Mouse (Mus musculus) urinary bladder, postnatal 4 days (tissue): Measurements from ENCODE around the gene Ube2i.
"Not testable (repeated sequence)": the region's sequence is repeated elsewhere in the genome, so short reads cannot be mapped to it uniquely, and the experiment has no call there.

Experiments used
- DNase-seq, 2 experiments: peaks; one replicate each; pipeline ENCODE4 v3.0.0; 2021 to 2022; ENCODE audit warnings: low spot score in 2 of 2

The Ube2i gene

DNA sequence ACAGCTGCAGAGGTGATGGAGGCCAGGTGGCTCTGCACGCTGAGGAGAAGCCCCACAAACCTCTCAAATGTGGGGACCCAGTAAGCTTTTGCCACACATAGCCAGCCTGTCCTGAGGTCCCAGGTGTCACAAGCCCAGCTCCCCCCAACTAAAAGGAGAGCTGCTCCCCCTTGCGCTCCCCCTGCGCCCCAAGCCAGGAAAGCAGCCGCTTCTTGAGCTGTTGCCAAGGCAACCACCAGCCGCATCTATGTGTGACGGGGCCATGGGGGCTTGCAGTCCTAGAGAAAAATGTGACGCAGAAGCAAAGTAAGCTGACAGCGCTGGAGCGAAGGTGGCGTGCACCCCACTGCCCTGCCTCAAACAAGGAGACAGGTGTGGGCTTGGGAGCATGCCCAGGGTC, 20.7 kb downstream of the Ube2i start:
- DNase-seq = no peak

DNA sequence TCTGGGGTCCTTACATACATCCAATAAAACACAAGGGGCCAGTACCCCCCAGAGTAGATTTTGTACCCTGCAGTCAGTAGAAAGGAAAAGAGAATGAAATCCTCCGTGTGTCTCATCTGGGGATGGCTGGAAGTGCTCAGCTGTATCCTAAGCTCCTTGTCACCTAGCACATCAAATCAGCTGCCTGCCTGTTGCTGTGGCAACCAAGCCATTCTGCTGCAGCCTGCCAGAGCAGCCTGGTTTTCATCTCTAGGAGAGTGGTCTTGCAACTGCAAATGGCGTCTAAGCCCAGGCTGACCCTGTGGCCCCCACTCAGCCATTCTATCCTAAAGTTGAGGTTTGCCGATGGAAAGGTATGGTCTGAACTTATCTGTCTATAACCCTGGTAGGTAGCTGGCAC, 21.8 kb downstream of the Ube2i start:
- DNase-seq = no peak

DNA sequence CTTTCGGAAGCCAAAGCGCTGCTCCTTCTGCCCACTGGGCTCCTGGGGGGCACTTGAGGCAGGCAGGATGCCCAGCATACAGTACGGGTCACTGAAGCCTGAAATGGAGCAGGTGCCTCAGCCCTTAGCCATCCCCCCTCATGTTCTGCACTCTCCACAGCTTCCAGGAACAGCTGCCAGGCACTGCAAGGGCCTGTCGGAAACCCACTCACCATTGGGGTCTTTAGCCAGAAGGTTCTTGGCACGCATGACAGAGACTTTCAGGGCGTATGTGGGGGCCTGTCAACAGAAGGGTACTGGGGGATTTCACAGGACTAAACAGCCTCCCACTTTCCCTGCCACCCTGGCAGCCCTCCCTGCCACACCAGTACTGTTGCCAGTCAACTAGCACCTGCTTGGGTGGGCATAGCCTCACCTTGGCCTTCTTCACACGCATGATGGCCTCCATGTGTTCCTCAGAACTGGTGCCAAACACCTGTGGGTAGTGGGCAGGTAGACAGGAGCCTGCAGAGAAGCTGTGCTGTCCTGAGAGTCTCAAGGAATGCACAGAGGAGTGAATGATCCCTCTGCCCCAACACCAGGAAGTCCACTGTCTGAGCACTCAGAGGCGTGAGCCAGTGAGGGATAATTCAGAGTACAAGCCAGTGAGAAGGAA, 24.1 kb downstream of the Ube2i start:
- DNase-seq = no peak

DNA sequence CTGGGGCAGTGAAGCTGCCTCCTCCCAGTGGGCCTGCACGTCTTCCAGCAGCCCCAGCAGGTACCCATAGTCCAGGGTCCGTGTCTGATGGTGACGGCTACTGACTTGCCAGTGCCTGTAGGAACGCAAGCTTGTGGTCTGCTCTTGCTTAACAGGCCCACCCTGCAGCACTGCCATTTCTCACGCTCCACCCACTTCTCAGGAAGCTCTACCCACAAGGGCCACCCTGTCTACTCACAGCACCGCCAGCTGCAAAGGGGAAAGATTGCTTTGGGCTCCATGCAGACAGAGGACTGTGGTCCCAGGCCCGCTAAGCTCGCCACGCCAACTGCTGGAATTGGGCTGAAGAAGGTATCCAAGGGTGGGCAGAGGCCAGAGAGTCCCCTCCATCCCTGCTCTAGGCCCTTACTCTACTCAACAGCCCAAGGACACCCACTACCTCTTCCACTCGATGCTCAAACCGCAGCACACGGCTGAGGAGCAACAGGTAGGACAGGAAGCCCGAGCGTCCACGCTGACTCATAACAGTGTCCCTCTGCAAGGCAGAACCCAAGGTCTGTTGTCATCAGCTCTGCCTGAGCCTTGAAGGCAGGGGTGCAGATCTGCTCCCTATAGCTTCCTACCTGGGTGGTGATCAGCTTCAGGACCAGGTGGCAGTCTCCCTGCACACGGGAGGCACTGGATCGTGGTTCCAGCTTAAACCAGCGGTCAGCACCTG, 26.2 kb downstream of the Ube2i start:
- DNase-seq = no peak

DNA sequence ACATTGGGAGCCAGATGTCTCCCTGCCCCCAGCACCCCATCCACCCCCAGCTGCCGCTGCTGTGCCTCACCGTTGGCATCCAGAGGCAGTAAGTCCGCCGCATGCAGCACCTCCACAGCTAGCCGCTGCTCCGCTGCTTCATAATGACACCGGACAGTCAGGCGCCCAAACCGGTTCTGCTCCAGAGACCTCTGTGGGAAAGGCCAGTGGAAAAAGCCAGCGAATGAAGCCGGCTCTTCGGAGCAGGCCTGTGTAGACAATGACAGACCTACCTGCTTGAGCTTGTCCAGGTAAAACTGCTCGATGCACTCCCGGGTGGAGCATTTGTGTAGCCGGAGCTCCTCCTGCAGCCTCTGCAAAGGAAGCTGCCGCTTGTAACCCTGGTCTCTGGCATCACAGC, 30.2 kb downstream of the Ube2i start:
- peak in 1 of 2 experiments; percentile 47 for DNase-seq

DNA sequence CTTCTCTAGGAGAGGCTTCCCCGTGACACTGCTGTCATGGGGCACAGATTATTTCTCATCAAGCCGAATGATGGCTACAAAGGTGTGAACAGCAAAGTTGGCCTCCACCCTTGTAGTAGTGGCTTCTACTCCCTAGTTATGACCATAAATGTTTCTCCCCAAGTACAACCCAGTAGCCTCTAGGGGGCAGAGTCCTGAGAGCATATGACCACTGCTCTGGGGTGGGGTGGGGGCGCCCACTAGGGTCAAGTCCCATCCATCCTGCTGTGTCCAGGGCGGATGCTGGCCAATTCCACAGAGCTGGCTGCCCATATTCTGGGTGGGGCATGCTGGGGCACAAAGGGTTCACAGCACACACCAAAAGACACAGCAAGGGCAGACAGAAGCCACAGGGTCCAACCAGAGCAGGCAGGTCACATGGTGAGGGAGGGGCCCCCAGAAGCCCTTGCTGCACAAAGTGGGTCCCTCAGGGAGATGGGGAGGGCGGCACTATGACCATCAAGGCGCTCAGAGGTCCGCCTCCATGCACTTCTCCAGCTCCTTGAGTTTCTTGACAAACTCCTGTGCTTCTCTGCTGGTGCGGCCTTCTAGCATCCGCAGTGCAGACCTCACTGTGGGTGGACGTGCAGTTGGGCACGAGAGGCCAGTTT, 31.2 kb downstream of the Ube2i start:
- DNase-seq = no peak

DNA sequence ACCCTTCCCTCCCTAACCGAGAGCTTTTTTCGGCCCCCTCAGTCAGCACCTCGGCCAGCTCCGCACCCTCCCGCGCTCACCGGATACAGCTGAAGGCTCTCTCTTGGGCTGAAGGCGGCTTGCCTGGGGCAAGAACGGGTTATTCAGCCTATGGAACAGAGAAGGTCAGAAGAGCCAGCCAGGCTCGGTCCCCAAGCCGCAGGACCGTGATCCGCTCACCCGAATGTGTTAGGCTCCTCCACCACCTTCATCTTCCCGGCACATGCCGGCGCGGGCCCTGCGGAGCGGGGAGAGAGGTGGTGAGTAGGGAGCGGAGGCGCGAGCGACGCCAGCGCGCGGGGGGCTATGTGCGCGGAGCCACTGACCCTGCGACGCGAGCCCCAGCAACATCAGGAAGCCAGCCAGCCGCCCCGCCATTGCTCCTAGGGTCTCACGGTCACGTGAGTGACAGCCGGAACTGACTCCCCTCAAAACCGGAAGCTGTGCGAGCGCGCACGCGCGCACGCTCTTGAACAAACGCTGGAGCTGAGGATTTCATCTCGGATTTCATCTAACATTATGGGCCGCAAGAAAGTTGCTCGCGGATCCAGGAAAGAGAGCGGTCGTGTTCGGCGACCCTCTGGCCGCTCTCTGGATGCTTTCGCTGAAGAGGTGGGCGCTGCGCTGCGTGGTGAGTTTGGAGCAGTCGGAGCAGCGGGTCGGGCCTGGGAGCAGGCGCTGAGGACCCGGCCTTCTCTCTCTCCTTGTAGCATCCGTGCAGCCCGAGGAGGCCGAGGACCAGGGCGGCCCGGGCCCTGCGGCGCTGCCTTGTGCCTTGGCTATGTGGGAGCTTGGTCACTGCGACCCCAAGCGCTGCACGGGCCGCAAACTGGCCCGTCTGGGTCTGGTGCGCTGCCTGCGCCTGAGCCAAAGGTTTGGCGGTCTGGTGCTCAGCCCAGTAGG, 34.5 kb downstream of the Ube2i start, which contains the start of the genes Gnptg and Tsr3:
Gnptg (minus strand) TSS at position 430 of the 942 bp plus-strand sequence.
Tsr3 (plus strand) TSS at position 476 of the 942 bp plus-strand sequence.
- DNase-seq = peak; percentile 78 to 88

DNA sequence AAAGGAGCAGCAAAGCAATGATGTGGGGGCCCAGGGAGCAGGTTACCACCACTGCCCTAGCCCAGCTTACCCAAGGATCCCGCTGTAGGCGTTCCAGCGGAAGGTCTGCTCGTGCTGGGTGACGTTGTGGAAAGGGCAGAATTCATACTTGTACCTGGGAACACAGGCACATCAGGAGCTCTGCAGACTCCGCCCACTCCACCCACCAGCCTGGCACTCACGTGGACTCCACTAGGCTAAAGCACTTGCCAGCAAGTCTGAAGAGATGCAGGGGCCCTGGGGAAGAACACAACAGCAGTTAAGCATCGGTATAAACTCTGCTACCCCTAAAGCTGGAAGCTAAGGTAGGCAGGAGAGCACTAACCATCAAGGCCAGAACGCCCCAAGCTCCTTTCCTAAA, 38.8 kb downstream of the Ube2i start:
- no peak for DNase-seq

DNA sequence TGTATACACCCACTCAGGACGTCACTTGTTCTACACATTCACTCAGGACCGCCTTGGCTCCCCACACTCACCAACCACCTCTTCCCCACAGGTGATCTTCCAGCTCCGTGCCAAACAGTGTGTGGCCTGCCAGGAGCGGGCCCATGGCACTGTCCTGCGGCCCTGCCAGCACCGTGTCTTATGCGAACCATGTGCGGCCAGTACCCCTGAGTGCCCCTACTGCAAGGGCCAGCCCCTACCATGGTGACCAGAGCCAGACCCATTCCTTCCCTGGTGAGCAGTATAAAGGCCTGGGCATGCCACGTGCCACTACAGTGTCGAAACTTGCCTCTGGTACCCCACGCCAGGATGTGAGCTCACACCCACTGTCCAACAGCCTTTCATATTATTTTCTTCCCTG, 42.8 kb downstream of the Ube2i start:
- DNase-seq = not testable (repeated sequence)

DNA sequence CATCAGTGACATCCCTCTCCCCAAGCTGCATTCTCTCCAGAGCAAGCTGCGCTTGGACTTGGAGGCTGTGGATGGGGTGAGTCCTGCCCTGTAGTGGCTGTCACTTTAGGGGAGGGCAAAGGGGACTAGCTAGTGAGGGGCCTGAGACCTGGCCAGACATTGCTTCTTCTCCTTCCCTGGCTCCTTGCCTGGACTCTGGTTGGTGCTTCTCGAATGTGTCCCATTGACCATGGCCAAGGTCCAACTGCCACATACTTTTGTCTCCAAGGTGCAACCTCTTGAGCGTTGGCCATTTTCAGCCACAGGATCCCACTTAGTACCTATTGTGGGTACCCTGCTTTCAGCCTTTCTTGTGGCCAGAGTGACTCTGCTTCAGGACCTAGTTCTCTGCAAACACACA, 43.7 kb downstream of the Ube2i start:
- no peak for DNase-seq

DNA sequence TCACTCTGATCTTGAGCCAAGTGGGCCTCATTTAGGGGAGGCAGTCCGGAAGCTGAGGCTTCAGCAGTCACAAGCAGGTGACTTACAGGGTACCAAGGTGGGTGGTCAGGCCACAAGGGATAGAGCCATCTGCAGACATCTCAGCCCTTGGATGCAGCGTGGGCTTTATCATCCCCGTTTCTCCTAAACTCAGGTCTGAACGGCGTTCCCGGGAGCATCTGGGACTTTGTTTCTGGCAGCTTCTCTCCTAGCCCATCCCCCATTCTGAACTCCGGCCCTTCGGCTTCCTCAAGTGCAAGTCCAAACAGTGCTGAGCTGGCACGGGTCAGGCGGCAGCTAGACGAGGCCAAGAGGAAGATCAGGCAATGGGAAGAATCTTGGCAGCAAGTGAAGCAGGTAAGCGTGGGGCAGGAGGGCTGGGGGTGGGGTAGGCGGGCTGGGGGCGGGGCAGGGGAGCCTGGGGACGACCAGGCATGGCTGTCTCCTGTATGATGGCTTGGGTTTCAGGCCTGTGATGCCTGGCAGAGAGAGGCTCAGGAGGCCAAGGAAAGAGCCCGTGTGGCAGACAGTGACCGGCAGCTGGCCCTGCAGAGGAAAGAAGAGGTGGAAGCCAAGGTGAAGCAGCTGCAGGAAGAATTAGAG, 44.3 kb downstream of the Ube2i start:
- not testable (repeated sequence) for DNase-seq

DNA sequence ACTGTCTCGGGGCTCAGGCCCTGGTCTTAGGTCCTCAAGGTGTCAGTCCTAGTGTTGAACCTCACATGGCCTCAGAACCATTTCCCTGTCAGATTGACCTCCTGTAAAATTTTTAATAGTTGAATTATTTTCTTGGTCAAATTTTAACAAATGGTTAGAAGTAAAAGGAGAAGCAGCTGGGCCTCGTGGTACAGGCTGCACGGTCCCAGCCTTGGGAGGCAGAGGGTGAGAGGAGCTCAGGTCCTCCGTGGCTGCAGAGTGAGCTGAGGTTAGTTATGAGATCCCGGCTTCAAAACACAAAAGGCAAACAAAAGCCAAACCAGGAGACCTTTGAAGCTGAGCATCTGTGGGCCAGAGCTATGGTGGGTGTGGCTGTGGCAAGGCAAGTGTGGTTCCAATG, 46.4 kb downstream of the Ube2i start:
- DNase-seq = no peak

DNA sequence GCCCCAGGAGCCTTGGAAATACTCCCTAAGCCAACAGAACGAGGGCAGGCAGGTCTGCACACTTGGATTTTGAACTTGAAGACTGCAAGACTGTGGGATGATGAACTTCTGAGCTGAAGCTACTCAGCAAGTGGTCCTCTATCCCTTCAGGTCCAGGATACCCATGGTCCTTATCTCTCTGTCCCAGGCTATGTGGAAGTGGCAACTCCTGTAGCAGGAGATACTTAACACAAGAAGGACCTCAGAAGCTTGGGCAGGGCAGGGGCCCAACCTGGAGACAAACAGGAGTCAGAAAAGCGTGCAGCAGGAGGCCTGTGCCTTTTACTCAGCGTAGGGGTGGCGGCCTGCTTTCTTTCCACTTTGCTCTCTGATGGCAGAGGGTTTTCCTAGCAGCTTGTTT, 48.8 kb downstream of the Ube2i start:
- DNase-seq = no peak

DNA sequence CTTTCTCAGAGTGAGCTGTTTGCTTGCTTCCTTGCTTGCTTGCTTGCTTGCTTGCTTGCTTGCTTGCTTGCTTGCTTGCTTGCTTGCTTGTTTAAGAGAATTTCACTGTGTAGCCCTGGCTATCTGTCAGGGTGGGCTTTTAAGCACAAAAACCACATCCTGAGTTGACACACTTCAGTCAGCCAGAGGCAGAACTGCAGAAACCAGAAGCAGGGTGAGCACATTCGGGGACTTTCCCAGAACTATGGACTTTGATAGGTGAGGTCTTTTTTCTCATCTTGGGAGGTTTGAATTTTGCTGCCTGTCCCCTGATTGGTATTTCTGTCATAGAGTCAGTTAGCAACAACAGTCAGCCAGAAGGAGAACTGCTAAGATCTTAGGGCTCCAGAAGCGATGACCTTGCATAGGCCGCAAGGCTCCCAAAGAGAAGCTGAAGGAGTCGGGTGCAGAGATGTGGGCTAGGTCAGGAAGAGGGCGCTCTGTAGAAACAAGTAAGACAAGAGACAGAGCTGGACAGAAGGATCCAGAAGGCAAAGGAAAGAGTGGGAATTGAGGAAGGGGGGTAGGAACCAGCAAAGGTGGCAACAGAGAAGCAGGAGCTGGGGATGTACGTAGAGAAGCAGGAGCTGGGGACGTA, 49.7 kb downstream of the Ube2i start:
- DNase-seq = no peak

DNA sequence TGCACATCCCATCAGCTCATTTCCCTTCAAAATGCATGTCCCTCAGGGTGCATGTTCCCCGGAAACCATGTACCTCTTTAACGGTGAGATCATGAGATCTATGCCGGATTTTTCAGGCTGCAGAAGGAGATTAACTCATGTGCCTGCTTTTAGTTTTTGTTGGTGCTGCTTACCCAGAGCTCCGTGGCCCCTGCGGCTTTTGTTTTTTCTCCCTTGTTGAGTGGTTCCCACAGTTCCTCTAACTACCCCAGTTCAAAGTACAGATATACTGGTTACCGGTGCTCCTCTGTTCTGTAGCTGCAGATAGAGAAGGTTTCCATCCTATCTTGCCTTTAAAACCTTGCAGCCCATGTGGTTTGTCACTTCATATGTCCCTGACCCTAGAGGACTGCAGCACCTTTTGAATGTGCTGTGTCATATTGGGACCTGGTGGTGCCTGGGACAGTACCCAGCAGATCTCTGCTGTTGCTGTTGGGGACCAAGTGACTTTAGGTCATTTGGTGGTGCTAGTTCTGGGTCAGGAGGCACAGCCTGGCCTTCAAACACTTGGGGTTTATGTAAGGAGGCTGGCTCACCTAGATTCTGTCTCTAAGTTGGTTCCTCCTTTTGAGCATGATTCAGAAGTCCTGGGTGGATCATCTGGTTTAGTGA, 51.3 kb downstream of the Ube2i start:
- DNase-seq = no peak

DNA sequence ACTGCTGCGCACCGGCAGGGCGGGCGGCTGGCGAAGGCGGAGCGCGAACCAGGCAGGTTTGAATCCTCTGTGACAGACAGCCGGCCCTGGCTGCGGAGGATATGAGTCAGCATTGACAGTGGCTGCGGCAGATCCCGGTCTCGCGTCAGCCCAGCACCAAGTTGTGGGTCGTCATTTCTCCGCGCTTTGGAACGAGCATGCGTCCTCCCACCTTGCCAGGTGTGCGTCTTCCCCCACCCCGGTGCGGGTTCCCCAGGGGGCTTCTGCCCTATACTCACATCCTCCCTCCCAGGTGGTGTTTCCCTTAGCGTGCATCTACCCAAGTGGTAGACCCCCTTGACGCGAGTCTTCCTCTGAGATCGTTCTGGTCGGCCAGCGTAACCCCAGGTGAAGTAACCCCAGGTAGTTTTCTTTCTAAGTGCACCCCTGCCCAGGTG, 51.9 kb downstream of the Ube2i start:
- DNase-seq = not testable (repeated sequence)

DNA sequence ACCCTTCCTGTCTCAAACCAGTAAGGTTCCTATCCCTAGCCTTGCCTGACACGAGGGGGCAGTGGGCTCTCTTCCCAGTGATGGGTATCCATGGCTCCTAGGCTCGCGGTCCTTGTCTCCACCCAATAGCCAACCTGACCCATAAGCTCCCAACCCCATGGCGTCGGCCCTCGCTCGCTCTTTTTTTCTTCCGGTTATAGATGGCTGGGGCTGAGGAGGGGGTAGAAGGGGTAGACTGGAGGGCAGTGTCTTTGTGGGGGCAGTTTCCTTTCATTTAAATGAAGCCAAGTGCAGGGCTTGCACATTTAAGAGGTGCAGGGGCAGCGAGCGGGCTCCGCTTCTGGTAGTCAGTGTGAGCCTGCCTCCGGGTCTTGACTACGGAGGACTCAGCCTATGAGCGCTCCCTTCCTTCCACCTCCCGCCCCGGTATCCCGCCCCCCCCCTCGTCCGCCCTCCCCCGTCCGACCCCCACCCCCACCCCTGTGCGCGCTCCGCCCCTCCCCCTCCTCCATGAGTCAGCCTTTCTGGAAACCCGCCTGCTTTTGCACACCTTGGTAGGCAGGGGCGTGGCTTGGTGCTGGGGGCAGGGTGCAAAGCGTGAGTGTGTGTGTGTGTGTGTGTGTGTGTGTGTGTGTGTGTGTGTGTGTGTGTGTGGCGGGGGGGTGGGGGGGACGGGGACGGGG, 52.5 kb downstream of the Ube2i start:
- peak in 1 of 2 experiments; percentile 42 for DNase-seq

DNA sequence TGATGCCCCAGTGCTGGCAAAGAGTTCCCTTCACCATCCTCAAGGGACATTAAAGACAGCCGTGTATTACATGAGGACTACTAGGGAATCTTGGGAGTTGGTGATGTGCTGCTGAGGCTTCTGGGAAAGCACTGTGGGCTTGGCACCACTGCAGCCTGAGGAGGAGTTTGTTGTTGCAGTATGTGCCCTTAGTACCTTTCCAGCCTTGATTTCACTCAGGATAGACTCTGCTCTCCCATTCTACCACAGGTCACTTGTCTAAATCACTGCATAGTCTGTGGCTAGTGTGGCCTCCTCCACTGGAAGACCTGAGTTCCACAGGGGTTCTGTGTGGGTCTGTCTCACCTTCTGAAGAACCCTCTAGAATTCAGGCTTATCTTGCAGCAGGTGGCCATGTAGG, 53.7 kb downstream of the Ube2i start:
- DNase-seq = no peak

DNA sequence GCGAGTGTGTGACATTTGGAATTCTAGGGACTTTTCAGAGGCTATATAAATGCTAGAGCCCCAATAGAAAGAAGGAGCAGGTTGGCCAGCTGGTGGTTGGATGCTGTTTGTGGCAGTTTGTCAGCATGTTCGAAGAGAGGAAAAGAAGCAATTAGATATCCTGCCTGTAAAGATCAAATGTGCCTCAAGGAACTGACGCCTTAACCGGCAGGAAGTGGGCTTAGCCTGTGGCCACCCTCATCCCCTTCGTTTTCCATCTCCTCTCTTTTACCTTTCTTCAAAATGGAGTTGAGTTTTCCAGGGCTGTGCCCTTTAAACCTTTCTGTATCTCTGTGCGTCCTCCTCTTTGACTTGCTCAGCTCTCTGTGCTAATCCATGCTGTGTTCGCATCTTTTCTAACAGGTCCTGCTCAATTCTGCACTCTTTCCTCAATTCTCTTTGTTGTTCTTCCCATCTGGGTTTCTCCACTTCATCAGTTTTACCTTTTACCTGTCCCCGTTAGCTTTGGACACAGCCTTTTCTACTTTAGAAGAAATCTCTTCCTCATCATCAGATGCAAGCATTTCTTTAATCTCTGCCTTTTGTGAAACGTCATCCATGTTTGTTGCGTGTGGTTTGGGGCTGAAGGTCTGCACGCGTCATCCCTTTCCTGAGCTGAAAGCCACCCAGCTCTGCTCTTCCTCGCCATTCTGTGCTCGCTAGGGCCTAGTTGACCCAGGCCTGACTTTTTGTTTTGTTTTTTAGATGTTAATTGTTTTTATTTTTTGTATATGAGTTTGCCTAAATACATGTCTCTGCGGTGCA, 54.7 kb downstream of the Ube2i start:
- DNase-seq = no peak
